Mouse (Mus musculus): ENCODE data around the gene Tmem102.

The Tmem102 gene

DNA sequence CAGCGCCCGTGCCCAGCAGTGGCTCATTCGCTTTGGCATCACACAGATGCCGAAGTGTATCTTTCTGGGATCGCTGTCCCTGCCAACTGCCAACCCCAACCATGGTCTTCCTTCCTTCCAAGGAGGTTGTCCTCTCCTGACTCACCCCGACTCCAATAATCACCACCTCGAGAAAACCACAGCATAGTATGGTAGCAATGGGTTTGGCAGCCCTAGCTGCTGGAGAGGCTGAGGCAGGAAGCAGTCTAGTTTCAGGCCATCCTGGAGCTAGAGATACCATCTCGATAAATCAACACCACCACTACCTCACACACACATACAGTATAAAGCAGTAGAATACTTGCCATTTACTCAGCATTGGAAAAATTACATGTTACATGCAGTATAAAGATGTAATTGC, 13.4 kb upstream of the Tmem102 start:
- DNase-seq, result no peak

DNA sequence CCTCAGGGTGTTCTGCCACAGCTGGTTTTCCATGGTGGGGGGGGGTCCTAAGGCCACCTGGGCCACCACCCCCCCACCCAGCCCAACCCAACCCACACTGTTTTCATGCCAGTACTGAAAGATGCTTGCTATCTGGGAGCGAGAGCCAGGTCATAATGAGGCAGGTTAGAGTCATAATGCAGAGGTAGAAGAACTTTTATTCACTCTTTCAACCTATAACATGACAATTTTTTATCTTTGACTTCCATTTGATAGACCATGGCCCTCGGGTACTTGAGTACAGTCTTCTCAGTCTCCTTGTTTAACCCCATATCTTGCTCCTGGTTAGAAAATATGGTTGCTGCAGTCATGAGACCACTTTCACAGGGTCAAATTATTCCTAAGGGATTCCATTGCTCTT, 12.9 kb upstream of the Tmem102 start, which contains the start of gene Spem2:
Gene Spem2 (minus strand): TSS at position 101 of the 400 bp plus-strand sequence.
- DNase-seq, result no peak

DNA sequence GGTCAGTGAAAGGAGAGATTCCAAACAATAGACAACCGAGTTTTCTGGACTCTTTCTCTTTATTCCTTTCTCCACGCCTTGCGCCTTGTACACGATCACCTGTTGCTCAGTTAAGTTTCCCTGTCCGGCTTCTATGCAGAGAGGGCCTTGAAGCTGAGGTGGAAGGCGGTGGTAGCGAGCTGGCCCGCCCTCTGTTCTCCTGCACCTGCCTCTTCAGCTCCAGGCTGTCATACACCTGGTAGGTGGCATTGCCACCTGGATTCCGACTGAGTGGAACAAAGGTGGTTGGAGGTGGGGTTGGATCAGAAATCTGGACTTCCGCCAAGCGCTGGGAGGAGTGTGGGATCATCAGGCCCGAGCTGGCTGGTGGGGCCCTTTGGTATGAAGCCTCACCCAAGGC, 11.1 kb upstream of the Tmem102 start:
- DNase-seq, result no peak

DNA sequence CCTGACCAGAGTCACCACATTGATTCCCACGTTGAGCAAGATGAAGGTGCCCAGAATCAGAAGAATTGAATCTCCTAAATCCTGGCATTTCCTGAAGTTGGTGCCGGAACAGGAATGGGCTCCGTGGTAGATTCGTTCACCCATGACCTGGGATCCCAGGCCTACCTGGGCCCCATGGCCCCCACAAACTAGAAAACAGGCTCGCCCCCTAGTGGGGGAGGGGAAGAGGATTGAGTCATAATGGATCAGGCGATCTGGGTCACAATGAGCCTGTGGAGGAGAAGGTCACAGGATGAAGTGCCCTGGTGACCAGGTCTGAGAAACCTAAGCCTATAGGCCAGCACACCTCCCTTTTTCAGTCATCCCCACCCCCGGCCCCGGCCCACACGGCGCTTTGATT, 9.7 kb upstream of the Tmem102 start, which contains the start of gene Gm39566:
Gene Gm39566 (minus strand): TSS at position 144 of the 400 bp plus-strand sequence.
- no peak for DNase-seq

DNA sequence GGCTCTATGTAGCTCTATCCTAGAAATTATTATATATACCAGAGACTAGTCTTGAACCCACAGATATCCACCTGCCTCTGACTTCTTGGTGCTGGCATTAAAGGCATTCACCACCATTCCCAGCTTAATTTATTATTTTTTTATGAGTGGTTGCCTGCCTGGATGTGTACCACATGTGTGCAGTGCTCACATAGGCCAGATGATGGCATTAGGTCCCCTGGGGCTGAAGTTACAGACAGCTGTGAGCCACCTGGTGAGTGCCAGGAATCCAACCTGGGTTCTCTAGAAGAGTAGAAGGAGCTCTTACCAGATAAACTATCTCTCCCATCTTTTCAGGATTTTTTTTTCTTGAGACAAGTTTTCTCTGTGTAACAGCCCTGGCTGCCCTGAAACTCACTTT, 4.9 kb upstream of the Tmem102 start:
- DNase-seq, result no peak

DNA sequence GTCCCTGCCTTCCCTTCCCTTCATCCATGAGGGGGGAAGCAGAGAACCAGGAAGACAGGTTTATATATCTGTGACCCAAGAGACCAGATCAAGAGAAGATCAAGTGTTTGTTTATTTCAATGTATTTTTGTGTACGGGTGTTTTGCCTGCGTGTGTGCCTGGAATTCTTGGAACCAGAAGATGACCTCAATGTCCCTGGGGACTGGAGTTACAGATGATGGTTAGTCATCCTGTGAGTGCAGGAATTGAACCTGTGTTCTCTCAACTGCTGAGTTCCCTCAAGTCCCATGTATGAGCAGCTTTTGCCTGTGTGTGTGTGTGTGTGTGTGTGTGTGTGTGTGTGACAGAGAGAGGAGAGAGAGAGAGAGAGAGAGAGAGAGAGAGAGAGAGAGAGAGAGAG, 2.2 kb upstream of the Tmem102 start:
- DNase-seq, result no peak

DNA sequence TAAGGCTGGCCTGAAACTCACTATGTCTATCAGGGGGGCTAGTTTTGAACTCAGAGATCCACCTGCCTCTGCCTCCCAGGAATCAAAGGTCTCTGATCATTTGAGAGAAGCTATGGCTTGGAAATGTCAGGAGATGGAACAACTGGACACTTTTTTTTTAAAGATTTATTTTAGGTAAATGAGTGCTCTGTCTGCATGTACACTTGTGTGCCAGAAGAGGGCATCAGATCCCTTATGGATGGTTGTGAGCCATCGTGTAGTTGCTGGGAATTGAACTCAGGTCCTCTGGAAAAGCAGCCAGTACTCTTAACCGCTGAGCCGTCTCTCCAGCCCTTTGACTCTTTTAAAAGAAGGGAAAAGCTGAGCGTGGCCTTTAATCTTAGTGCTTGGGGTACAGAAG, 954 bp upstream of the Tmem102 start:
- DNase-seq, result no peak

DNA sequence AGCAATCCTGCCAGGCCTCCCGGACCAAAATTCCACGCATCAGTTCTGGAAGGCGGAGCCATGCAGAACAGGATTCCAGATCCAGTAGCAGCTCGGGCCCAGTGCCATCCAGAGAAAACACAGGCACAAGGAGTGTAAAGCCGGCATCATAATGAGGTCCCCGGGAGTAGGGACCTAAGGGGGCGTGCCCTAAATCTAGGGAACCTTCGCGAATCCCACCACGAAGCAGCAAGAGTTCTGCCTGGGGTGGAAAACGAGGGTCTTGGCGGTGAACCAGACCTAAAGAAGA, 828 bp downstream of the Tmem102 start:
- DNase-seq, result peak; percentile 96

DNA sequence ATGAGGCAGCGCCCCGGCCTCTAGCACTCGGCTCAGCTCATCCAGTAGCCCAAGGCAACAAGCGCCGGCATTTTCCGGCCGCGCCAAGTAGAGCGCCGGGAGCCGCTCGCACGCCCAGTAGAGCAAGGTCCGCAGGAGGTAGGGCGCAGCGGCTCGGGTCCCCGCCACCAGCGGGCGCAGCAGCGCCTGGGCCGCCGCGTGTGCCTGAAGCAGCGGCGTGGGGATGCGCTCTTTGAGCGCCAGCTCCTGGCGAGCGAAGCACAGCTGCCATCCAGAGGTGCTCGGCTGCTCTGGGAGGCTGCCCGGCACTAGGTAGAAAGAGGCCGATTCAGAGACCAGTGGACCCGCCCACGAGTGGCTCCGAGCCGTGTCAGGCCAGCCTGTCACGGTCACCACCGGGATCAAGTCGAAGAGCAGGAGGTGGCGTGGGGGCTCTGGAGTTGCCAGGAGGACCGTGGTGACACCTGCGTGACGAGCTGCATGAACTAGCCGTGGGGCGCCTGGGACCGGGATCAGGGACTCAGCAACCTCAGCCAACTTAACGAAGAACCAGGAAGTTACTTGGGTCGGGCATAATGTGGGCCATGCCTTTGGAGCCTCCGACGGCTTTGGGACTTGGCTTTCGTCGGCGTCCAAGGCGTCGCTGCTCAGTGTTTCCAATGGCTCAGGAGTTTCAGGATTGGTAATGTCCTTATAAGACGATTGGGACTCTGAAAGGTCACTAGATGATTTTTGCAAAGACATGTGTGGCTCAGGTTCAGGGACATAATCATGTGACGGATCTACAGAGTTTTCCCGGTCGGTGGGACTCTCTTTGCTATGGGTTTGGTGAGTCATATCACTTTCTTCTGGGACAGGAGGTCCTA, 1.4 kb downstream of the Tmem102 start:
- DNase-seq, result peak; percentile 98

DNA sequence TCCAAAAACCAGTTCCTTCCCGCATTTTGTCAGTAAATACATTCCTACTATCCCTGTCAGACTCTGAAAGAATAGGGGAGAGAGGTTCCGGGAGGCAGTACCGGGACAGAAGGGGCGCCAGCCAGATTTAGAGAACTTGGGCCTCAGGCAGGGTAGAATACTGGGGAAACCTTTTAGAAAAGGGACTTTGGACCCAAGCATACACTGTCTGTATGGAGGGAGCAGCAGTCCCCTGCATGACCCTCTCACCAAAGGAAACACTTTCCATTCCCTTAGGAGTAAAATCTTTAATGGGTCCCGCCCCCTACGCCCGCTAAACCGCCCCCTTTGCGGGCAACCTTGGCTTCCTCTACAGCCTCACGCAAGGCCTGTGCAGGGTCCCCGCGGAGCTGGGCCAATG, 2.1 kb downstream of the Tmem102 start:
- no peak for DNase-seq

DNA sequence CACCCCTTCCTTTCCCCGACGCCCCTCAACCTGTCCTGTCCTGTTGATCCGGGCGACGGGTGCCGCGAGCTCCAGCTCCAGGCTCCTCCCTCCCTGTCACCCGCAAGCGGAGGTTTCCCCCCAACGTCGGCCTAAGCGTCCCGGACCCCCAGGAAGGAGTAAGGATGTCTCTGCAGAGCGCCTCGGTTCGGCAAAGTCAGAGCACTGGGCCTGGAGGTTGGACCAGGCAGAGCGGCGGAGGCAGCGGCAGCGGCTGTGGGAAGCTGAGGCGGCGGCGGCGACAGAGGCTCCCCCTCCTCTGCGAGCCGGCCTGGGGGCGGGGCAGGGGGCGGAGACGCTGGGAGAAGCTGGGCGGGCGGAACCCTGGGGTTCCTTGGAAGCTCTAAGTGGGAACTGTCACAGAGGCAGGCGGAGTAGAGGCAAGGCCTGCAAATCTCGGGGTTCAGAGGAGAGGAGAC, 2.7 kb downstream of the Tmem102 start:
- DNase-seq, result peak; percentile 99

DNA sequence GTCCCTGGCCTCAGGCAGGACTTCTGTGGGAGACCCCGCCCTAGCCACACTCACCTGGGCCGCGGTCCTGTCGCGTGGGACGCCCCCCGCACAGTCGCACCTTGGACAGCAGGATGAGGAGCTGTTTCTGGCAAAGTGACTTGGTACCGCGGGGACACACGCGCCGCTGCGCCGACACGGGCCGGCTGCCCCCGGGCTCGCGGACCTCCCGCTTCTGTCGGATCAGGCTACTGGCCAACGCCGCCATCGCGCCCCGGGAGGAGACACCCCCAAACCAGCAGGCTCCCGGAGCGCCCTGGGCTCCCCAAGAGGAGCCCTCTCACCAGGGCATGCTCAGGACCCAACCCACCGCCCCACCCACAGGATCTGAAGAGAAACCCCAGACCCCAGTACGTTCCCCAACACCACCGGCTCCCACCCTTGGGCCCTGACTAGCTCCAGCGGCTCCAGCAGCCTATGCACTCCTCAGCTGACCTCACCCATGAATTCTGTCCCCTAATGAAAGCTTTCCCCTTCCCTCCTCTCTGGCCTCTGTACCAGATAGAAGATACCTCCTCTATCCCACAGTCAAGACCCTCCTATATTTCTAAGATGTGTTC, 3.9 kb downstream of the Tmem102 start, which contains the start of gene Fgf11:
Gene Fgf11 (minus strand): TSS at position 479 of the 599 bp plus-strand sequence.
- DNase-seq, result peak; percentile 95

DNA sequence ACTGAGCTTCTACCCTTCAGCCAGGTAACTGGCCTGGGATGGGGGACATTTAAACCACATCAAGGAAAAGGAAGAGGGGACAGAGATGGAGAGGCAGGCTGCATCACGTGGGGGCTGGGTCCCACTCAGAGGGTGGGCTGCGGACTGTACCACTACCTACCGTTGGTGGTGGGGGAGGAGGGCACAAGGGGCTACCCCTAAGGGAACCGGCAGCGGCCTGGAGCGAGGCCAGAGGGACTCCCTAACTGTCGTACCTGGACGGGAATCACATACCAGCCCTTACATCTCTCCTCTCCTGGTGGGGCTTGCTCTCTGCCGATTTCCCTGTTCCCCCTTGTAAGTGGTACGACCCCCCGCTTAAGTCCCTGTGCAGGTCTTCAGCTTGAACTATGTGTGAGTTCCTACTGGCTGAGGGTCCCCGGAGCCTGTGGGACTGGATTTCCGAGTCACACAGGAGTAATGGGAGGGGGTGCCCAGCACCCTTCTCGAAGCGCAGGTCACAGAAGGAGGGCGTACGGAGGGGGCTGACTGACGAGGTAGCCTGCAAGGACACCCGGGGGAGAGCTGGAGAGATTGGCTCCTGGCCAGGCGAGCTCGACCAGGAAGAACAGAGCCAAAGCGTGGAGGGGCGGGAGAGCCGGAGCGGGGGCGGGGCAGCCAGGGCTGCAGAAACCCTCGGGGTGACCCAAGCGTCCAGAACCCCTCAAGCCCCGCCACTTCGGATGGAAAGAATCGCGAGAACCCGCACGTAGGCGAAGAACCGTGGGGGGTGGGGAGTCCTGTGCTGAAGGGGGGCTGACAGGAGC, 4.8 kb downstream of the Tmem102 start:
- DNase-seq, result peak; percentile 97

DNA sequence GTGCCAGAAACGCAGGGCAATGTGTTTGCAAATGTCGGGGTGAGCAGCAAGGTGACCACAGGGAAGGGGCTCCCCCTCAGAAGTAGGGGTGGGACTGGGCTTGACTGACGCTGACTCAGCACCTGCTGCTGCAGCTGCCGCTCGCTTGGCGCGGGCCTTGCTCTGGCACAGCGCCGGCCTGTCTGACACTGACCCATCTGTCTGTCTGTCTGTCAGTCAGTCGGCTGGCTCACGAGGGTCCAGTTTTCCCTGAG, 5.4 kb downstream of the Tmem102 start:
- DNase-seq, result no peak

DNA sequence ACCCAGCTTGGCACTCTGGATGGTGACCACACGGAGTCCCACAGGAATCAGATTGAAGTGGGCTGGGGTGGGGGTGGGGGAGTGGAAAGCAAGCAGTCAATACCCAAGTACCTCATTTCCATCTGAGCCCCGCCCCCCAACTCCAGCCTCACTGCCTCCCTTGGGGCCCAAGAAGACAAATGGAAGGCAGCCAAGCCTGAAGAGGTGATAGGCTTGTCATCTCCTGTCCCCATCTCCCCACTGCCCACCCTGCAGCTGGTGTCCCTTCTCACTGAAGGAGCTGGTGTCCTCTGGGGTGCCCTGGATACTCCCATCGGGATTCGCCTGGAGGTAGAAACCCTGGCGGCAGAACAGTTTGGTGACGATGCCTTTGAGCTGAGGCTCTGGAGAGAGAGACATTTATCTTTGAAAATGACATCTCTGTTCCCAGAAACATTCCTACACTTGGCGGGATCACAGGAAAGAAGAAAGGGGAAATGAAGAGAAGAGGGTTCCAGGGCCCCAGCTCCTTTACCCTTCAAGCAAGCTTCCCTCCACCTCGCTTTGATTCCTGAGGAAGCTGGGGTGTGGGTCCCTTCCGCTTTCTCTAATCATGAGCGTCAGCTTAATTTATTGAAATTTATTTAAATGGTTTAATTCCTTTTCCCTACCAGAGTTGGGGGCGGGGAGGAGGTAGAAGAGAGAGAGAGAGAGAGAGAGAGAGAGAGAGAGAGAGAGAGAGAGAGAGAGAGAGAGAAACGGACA, 5.9 kb downstream of the Tmem102 start:
- peak; percentile 94 for DNase-seq

DNA sequence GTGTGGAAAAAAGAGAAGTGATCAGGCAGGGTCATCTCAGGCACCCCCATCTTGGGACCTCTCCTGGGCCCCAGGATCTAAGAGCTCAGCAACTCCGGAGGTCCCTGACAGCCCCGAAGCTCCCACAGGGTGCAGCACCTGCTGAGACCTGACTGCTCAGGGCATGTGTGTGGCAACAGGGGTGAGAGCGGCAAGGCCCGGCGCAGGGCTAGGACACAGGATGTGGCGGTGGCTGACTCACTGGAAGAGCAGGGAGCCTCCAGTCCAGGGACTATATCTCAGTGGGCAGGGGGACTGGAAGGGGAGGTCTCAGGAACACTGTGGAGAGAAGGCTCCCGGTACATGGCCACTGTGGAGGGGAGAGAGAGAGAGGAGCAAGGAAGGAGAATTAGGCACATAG, 7.5 kb downstream of the Tmem102 start:
- DNase-seq, result peak; percentile 90

DNA sequence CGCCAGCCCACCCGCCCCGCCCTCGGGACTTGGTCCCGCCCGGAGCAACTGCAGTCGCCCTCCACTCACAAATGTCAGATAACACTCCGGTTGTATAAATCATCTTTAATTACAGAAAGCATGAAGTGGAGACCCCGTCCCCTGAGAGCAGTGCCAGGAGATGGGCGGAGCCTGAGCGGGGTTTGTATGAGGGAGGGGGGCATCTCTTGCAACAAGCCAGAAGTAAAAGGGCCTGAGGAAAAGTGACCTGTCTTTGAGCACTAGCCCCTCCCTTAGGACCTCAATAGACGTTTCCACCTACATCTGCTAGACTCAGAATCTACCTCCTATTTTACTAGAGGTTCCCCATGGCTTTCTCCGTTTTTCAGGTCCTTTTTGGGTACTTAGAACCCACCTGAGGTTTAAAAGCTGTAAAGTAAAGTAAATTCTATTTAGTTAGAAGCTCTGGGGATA, 9.4 kb downstream of the Tmem102 start:
- no peak for DNase-seq

DNA sequence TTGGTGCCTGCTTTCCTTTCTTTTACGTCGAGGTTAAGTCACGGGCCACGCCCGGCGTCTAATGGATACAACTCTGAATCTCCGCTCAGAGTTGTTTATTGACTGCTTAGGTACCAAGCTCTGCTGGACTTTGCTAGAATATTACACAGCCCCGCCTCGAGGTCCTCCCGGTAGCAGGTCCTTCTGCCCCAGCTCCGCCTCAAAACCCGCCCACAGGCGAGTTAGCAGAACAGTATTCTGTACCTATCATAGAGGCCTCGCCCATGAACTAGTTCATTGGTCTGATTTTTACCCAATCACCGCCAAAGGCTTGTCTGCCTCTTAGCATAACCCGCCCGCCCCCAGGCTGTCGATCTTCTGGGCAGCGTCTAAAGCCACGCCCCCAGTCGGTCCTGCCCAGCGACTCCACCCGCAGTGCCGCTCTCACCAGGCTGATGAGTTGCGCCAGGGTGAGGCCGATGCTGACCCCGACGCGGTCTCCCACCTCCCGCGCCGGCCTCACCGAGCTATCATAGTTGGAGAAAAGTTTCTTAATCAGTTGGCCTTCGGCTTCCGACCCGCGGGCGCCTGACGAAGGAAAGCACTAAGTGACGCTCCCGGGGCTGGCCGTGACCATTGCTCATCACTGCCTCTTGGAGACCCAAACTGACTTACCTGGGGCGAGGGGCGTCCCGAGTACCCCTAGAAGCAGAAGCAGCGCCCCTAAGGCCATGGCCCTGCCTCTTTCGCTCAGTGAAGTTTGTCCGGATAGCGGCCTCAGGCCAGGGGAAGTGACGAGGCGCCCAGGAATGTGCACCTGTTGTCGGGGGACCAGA, 10.0 kb downstream of the Tmem102 start, which contains the start of gene Chrnb1:
Gene Chrnb1 (minus strand): TSS at position 776 of the 815 bp plus-strand sequence.
- DNase-seq, result peak; percentile 100

DNA sequence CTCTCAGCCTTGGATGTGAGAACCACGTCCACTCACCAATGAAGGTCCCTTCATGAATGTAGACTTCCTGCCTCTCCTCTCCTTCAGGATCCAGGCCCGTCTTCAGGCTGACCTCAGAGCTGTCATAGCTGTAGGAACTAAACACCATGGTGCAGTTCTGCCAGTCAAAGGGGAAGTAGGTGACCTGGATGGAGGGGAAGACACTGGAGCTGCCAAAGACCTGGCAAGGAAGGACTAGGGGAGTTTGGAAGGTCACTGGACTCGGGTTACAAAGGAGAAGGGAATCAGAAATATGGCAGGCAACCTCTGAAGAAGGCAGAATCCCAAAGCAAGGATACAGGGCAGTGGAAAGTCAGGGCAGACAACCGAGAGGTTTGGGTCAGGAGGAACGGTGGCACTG, 12.0 kb downstream of the Tmem102 start:
- DNase-seq, result no peak

DNA sequence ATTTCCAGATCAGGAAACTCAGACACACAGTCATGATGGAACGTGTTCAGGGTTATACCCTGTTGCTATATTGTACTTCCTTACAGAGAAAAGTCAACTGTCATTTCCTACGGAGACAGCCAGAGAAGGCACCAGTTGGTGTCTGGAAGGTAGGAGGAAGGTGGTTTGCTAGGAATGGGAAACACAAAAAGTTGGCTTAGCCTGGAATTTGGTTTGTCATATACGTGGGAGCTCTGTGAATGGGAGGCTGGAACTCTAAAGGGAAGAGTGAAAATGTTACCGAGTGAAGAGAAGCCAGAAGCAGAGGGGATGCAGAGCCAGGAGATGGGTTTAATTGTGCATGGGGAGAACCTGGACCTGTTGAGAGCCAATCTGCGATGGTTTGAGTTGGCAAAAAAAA, 14.0 kb downstream of the Tmem102 start:
- DNase-seq, result no peak

DNA sequence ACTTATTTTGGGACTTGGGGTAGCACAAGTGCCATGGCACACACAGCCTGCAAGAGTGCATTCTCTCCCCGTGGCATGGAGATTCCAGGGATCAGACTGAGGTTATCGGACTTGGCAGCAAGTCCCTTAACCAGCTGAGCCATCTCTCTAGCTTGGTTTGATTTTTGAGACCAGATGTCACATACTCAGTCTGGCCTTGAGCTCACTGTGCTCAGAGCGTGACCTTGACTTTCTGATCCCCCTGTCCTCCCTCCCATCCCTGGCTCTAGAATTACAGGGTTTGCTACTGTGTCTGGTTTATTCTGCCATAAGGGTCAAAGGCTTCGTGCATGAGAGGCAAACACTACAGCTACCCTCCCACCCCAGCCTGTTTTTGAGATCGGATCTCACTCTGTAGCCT, 16.0 kb downstream of the Tmem102 start:
- DNase-seq, result no peak

DNA sequence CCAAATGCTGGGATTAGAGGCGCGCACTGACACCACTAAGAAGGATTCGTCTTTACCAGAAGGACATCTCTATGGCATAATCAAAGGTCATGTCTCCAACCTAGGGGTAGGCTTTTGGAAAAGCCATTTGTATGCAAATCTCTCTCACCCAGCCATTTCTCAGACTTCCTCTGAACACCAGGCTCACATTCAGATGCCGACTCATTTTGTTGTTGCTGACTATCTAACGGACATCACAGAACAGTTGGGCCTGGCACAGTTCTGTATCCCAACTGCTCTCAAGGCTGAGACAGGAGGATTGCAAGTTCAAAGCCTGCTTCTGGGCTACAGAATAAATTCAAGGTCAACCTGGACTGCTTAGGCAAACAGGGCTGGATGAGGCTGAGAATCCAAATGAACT, 18.1 kb downstream of the Tmem102 start:
- DNase-seq, result no peak
